Mouse (Mus musculus): Measurements from ENCODE around the gene Itpka. TPM values are rescaled to one million over a fixed set of nuclear protein-coding genes. Genes with fewer than 3 reads are reported as not detected.

Gene Itpka
- polyA plus RNA-seq (2017; shearing (Covaris generic)): not detected

GRCm38 (mm10) chr2:119741581-119742411 is at the start of gene Itpka:
Gene Itpka (plus strand): TSS chr2:119742337.

GRCm38 (mm10) chr2:119760251-119760650 is 18.1 kb downstream of the Itpka start, which contains the start of gene Ltk:
Gene Ltk (minus strand): TSS chr2:119760431.

GRCm38 (mm10) chr2:119787206-119787883 is 45.2 kb downstream of the Itpka start, which contains the start of gene Rpap1:
Gene Rpap1 (minus strand): TSS chr2:119787537.

GRCm38 (mm10) chr2:119797279-119797783 is 55.2 kb downstream of the Itpka start, which contains the start of gene Tyro3:
Gene Tyro3 (plus strand): TSS chr2:119797733.

Other genes starting within 250 kb of the Itpka start
- gene Exd1, start 194.7 kb upstream of the Itpka start, polyA plus RNA-seq (2017; shearing (Covaris generic)): not detected
- gene Chp1, start 194.6 kb upstream of the Itpka start, polyA plus RNA-seq (2017; shearing (Covaris generic)): 75.4 TPM
- gene Nusap1, start 124.0 kb upstream of the Itpka start, polyA plus RNA-seq (2017; shearing (Covaris generic)): 8.9 TPM
- 3.1 TPM for gene Oip5, start 123.9 kb upstream of the Itpka start, polyA plus RNA-seq (2017; shearing (Covaris generic))
- 42.4 TPM for gene Ndufaf1, start 79.5 kb upstream of the Itpka start, polyA plus RNA-seq (2017; shearing (Covaris generic))
- 35.7 TPM for gene Rtf1, start 67.3 kb upstream of the Itpka start, polyA plus RNA-seq (2017; shearing (Covaris generic))
- gene Ltk, start 18.1 kb downstream of the Itpka start, polyA plus RNA-seq (2017; shearing (Covaris generic)): not detected
- 44.4 TPM for gene Rpap1, start 45.2 kb downstream of the Itpka start, polyA plus RNA-seq (2017; shearing (Covaris generic))
- gene Tyro3, start 55.4 kb downstream of the Itpka start, polyA plus RNA-seq (2017; shearing (Covaris generic)): 3.0 TPM
- 67.1 TPM for gene Mga, start 154.9 kb downstream of the Itpka start, polyA plus RNA-seq (2017; shearing (Covaris generic))
- gene Mapkbp1, start 230.4 kb downstream of the Itpka start, polyA plus RNA-seq (2017; shearing (Covaris generic)): 10.6 TPM

Data from inflammation-experienced regulatory T-cells, adult 16 weeks (primary cell).